Mouse (Mus musculus) thymus, adult 2 months (tissue): ENCODE results near the gene Blvra. TPM values are rescaled to one million over a fixed set of nuclear protein-coding genes. Genes with fewer than 3 reads are reported as not detected.

Experiments used
- DNase-seq: peaks from one replicate; pipeline ENCODE4 v3.0.0; 2021
- H3K27ac ChIP-seq: fragments of 200-500 bp; 2 replicates; pipeline ENCODE4 v1.5.1; 2012; ENCODE audit warnings: low read length, control low read depth; ENCODE audit not compliant: control insufficient read depth, insufficient read depth
- H3K27me3 ChIP-seq: fragments of 200-500 bp; 2 replicates; pipeline ENCODE4 v1.6.1; 2012; ENCODE audit warnings: mild to moderate bottlenecking, low read length, moderate library complexity, mixed read lengths; ENCODE audit not compliant: control insufficient read depth, insufficient read depth
- H3K36me3 ChIP-seq: fragments of 200-500 bp; 2 replicates; pipeline ENCODE4 v1.6.1; 2012; ENCODE audit warnings: mild to moderate bottlenecking, low read length, moderate library complexity; ENCODE audit not compliant: control insufficient read depth, insufficient read depth
- H3K4me1 ChIP-seq: fragments of 200-500 bp; replicated peaks from 2 replicates; pipeline ENCODE4 v1.6.1; 2012; ENCODE audit warnings: low read length; ENCODE audit not compliant: control insufficient read depth, insufficient read depth
- H3K4me3 ChIP-seq: fragments of 200-500 bp; 2 replicates; pipeline ENCODE4 v1.5.1; 2012; ENCODE audit warnings: mild to moderate bottlenecking, low read length, control low read depth, moderate library complexity; ENCODE audit not compliant: control insufficient read depth, insufficient read depth
- CTCF ChIP-seq: fragments of 200-500 bp; IDR thresholded peaks from 2 replicates; pipeline ENCODE4 v1.5.1; 2012; ENCODE audit warnings: mild to moderate bottlenecking, control low read depth, low read length, moderate library complexity, borderline replicate concordance; ENCODE audit not compliant: control insufficient read depth, poor library complexity, insufficient read depth; ENCODE audit errors: extremely low read depth
- POLR2A ChIP-seq: fragments of 200-500 bp; IDR thresholded peaks from 2 replicates; pipeline ENCODE4 v1.6.1; 2012; ENCODE audit warnings: mild to moderate bottlenecking, low read length, control low read depth, moderate library complexity; ENCODE audit not compliant: control insufficient read depth, poor library complexity, insufficient read depth; ENCODE audit errors: extremely low read depth
- WGBS: fragments of 180-500 bp; shearing (Covaris S2); methylation state at CpG from one replicate; pipeline ENCODE4 v1.1.7; 2018; 5-methylcytosine and 5-hydroxymethylcytosine counted together
- polyA plus RNA-seq: library from polyadenylated mRNA; depleted of rRNA; stranded (reverse); fragments of >200 nt; gene quantifications from 2 replicates; pipeline ENCODE4 v1.2.3, GENCODE M21; 2012; rRNA removed

Blvra gene
- polyA plus RNA-seq, 1 experiment, result 12.1 TPM

DNA sequence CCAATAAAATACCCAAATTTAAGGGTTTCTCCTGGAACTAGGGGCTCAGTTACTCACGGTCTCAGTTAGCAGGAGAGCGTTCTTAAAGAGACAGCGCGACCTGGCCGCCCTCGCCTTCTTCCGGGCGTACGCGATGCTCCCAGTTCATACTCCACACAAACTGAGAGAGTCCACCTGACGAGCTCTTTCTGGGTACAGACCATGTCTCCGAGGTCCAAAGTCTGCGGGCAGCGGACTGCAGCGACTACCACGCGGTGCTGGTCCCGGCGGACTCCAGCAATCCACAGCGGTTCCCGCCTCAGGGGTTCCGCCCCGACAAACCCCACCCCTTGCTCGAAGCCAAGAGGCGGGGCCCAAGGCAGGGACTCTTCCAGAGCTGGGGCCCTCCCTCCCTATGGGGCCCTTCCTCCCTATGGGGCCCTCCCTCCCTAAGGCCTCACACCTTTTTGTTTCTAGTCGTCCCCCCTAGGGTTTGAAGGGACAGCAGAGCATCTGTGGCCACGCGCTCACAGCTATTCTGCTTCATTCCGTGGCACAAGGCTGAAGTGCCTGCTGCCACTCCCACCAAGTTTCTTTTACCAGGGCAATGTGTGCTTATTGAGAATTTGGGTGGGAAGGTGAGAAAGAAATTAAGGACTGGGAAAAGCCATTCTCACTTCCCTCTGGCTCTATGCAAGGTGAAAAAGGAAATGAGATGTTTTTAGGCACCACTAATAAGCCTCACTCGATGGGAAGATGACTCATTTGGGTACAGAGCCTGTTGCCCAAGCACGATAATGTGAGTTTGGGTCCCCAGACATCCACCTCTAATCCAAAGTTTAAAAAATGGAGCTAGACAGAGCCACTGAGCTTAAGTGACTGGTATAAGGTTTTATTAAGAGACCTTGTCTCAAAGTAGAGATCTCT, 72.9 kb downstream of the Blvra start, which contains the start of gene Itpripl1:
Itpripl1 (minus strand) TSS at position 285 of the 906 bp plus-strand sequence.
- no peak for TF ChIP-seq CTCF
- TF ChIP-seq POLR2A, result 0 out of 2 replicates have a peak, but pooled peaks have one; percentile 51
- 5% methylated on average over 31 of the region's 31 CpGs for WGBS
- Histone ChIP-seq H3K27me3 (no peaks in the 10 kb centered on the region), H3K27ac (peak within 1 kb of the TSS; percentile 22; the same call in 1 of the 2 replicates), H3K4me1 (peaks cover 15% of the 10 kb centered on the region), H3K4me3 (peak within 1 kb of the TSS; percentile 98), H3K36me3 (no peaks in the 10 kb centered on the region; the same call in 1 of the 2 replicates)
- peak; percentile 77 for DNase-seq

DNA sequence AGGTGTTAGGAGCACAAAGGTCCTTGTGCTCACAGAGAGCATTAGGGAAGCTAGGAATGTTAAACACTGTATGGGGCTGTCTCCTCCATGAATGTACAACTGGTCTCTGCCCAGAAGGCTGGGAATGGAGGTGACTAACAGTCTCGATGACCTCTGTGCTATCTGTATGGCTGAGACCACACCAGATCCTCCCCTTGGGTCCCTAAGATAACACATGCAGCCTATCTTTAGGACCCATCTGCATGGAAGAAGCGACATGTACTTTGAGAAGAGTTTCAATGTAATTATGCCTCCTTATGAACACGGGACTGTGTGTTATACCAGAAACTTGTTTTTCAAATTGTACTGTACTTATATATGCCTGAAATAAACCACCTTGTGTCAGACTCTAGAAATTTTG, 75.2 kb downstream of the Blvra start:
- TF ChIP-seq POLR2A (no peak), CTCF (no peak)
- Histone ChIP-seq H3K4me3 (no peak overlapping the region), H3K36me3 (no peaks in the 10 kb centered on the region), H3K27me3 (no peaks in the 10 kb centered on the region), H3K27ac (no peak overlapping the region), H3K4me1 (peaks cover 13% of the 10 kb centered on the region)
- no peak for DNase-seq
- 93% methylated on average over 3 of the region's 3 CpGs for WGBS

Other genes starting within 250 kb of the Blvra start
- 10.3 and 11.6 TPM in 2 replicates for gene Trpm7, start 194.4 kb upstream of the Blvra start, polyA plus RNA-seq
- gene Sppl2a, start 137.4 kb upstream of the Blvra start, polyA plus RNA-seq, result 23.4 and 24.3 TPM in 2 replicates
- gene Ap4e1, start 61.9 kb upstream of the Blvra start, polyA plus RNA-seq, result 5.9 and 6.8 TPM in 2 replicates
- 19.1 and 24.1 TPM in 2 replicates for gene Ncaph, start 63.3 kb downstream of the Blvra start, polyA plus RNA-seq
- gene Itpripl1, start 72.8 kb downstream of the Blvra start, polyA plus RNA-seq, result 24.6 and 25.4 TPM in 2 replicates
- gene 1810024B03Rik, start 137.6 kb downstream of the Blvra start, polyA plus RNA-seq, result 0.96 and 1.3 TPM in 2 replicates
- gene Snrnp200, start 137.7 kb downstream of the Blvra start, polyA plus RNA-seq, result 92.5 and 109 TPM in 2 replicates
- gene Ciao1, start 177.2 kb downstream of the Blvra start, polyA plus RNA-seq, result 95.3 and 107 TPM in 2 replicates
- 140 and 143 TPM in 2 replicates for gene Tmem127, start 177.2 kb downstream of the Blvra start, polyA plus RNA-seq
- 55.8 and 81.8 TPM in 2 replicates for gene Stard7, start 199.6 kb downstream of the Blvra start, polyA plus RNA-seq